Mouse (Mus musculus): ENCODE results near the gene Tmem200c.
A peak's percentile ranks its signal among the peaks of the same experiment; 100 is the strongest.

Gene Tmem200c

GRCm38 (mm10) chr17:68826323-68826722, at the start of gene Tmem200c:
Gene Tmem200c (plus strand): TSS chr17:68826623.
- DNase-seq = no peak

- no peak for DNase-seq
Measured at GRCm38 (mm10) chr17:68793741-68794140, 32.7 kb upstream of the Tmem200c start.

GRCm38 (mm10) chr17:68836655-68837012, 10.2 kb downstream of the Tmem200c start:
- DNase-seq = no peak

GRCm38 (mm10) chr17:68837013-68837858, 10.8 kb downstream of the Tmem200c start:
- DNase-seq = no peak

GRCm38 (mm10) chr17:68837859-68838194, 11.4 kb downstream of the Tmem200c start:
- no peak for DNase-seq

GRCm38 (mm10) chr17:68839888-68840571, 13.6 kb downstream of the Tmem200c start:
- no peak for DNase-seq

GRCm38 (mm10) chr17:68840572-68840939, 14.1 kb downstream of the Tmem200c start:
- no peak for DNase-seq

GRCm38 (mm10) chr17:68841097-68841891, 14.9 kb downstream of the Tmem200c start:
- DNase-seq = peak; percentile 31

GRCm38 (mm10) chr17:68841892-68842252, 15.4 kb downstream of the Tmem200c start:
- DNase-seq = no peak

GRCm38 (mm10) chr17:68845931-68846330, 19.5 kb downstream of the Tmem200c start:
- peak; percentile 18 for DNase-seq

- DNase-seq = no peak
Measured at GRCm38 (mm10) chr17:68848739-68849138, 22.3 kb downstream of the Tmem200c start.

GRCm38 (mm10) chr17:68852171-68852966, 25.9 kb downstream of the Tmem200c start:
- no peak for DNase-seq

- no peak for DNase-seq
Measured at GRCm38 (mm10) chr17:68864175-68864574, 37.8 kb downstream of the Tmem200c start.

- DNase-seq = no peak
Measured at GRCm38 (mm10) chr17:68868439-68868838, 42.0 kb downstream of the Tmem200c start.

GRCm38 (mm10) chr17:68874021-68874420, 47.6 kb downstream of the Tmem200c start:
- no peak for DNase-seq

GRCm38 (mm10) chr17:68875251-68875650, 48.8 kb downstream of the Tmem200c start:
- DNase-seq = no peak

- no peak for DNase-seq
Measured at GRCm38 (mm10) chr17:68875917-68876495, 49.6 kb downstream of the Tmem200c start.

- peak; percentile 54 for DNase-seq
Measured at GRCm38 (mm10) chr17:68881725-68882524, 55.5 kb downstream of the Tmem200c start.

- no peak for DNase-seq
Measured at GRCm38 (mm10) chr17:68883474-68884083, 57.2 kb downstream of the Tmem200c start.

- no peak for DNase-seq
Measured at GRCm38 (mm10) chr17:68890672-68891071, 64.2 kb downstream of the Tmem200c start.
